Mouse (Mus musculus) kidney, adult 2 months (tissue): ENCODE results near the gene Swi5. TPM values are rescaled to one million over a fixed set of nuclear protein-coding genes. Genes with fewer than 3 reads are reported as not detected.

ENCODE experiments used
- DNase-seq: peaks from one replicate; pipeline ENCODE4 v3.0.0; 2021
- H3K27ac ChIP-seq: fragments of 200-500 bp; 2 replicates; pipeline ENCODE4 v1.5.1; 2012; ENCODE audit warnings: low read depth, low read length, control low read depth, inconsistent platforms; ENCODE audit not compliant: insufficient read depth
- H3K27me3 ChIP-seq: fragments of 200-500 bp; replicated peaks from 2 replicates; pipeline ENCODE4 v1.6.1; 2012; ENCODE audit warnings: mild to moderate bottlenecking, moderate library complexity, low read length, inconsistent platforms; ENCODE audit not compliant: control insufficient read depth, insufficient read depth
- H3K36me3 ChIP-seq: fragments of 200-500 bp; 2 replicates; pipeline ENCODE4 v1.6.1; 2012; ENCODE audit warnings: mild to moderate bottlenecking, moderate library complexity, low read length, inconsistent platforms; ENCODE audit not compliant: control insufficient read depth, insufficient read depth
- H3K4me1 ChIP-seq: fragments of 200-500 bp; 2 replicates; pipeline ENCODE4 v1.6.1; 2011; ENCODE audit warnings: low read length; ENCODE audit not compliant: control insufficient read depth, insufficient read depth
- H3K4me3 ChIP-seq: fragments of 200-500 bp; 2 replicates; pipeline ENCODE4 v1.5.1; 2011; ENCODE audit warnings: mild to moderate bottlenecking, low read depth, low read length, control low read depth; ENCODE audit not compliant: insufficient read depth
- CTCF ChIP-seq: fragments of 200-500 bp; conservative IDR thresholded peaks from 2 replicates; pipeline ENCODE4 v1.5.1; 2011; ENCODE audit warnings: low read depth, mild to moderate bottlenecking, control low read depth, low read length, moderate library complexity, mixed read lengths; ENCODE audit not compliant: insufficient read depth, insufficient read length
- POLR2A ChIP-seq: fragments of 200-500 bp; IDR thresholded peaks from one replicate; pipeline ENCODE4 v1.6.1; 2011; ENCODE audit warnings: low read depth, low read length, control low read depth
- WGBS: fragments of 180-500 bp; shearing (Covaris S2); methylation state at CpG from one replicate; pipeline ENCODE4 v1.1.7; 2018; 5-methylcytosine and 5-hydroxymethylcytosine counted together
- polyA plus RNA-seq: library from polyadenylated mRNA; depleted of rRNA; stranded (reverse); fragments of >200 nt; gene quantifications from 2 replicates; pipeline ENCODE4 v1.2.3, GENCODE M21; 2012

The Swi5 gene
- polyA plus RNA-seq, 1 experiment = 242 TPM

GRCm38 (mm10) chr2:32322754-32323741 lies 35.2 kb upstream of the Swi5 start:
- WGBS = 84% methylated on average over 7 of the region's 7 CpGs
- Histone ChIP-seq H3K4me1 (no peaks in the 10 kb centered on the region), H3K4me3 (no peak overlapping the region), H3K36me3 (no peaks in the 10 kb centered on the region), H3K27me3 (no peaks in the 10 kb centered on the region), H3K27ac (no peak overlapping the region)
- DNase-seq = no peak
- TF ChIP-seq CTCF (no peak), POLR2A (no peak)

GRCm38 (mm10) chr2:32321591-32322298 lies 33.9 kb upstream of the Swi5 start:
- 59% methylated on average over 9 of the region's 9 CpGs for WGBS
- DNase-seq = peak; percentile 45
- Histone ChIP-seq H3K27ac (no peak overlapping the region), H3K27me3 (no peaks in the 10 kb centered on the region), H3K36me3 (no peaks in the 10 kb centered on the region), H3K4me1 (no peaks in the 10 kb centered on the region), H3K4me3 (no peak overlapping the region)
- TF ChIP-seq POLR2A (no peak), CTCF (no peak)

GRCm38 (mm10) chr2:32320721-32321120 lies 32.8 kb upstream of the Swi5 start:
- no peak overlapping the region for H3K27ac ChIP-seq
- TF ChIP-seq CTCF (no peak), POLR2A (no peak)

GRCm38 (mm10) chr2:32319586-32320580 lies 32.0 kb upstream of the Swi5 start:
- Histone ChIP-seq H3K4me3 (no peak overlapping the region), H3K36me3 (no peaks in the 10 kb centered on the region), H3K27me3 (no peaks in the 10 kb centered on the region), H3K4me1 (no peaks in the 10 kb centered on the region), H3K27ac (no peak overlapping the region)
- 44% methylated on average over 9 of the region's 9 CpGs for WGBS
- DNase-seq = no peak
- TF ChIP-seq POLR2A (no peak), CTCF (no peak)

More at GRCm38 (mm10) chr2:32320721-32321120, 32.8 kb upstream of the Swi5 start:
- no peak for DNase-seq
- Histone ChIP-seq H3K27me3 (no peaks in the 10 kb centered on the region), H3K4me3 (no peak overlapping the region), H3K4me1 (no peaks in the 10 kb centered on the region), H3K36me3 (no peaks in the 10 kb centered on the region)
- 71% methylated on average over 11 of the region's 11 CpGs for WGBS

GRCm38 (mm10) chr2:32318709-32319585 lies 31.1 kb upstream of the Swi5 start:
- WGBS = 64% methylated on average over 14 of the region's 14 CpGs
- no peak for DNase-seq
- Histone ChIP-seq H3K4me1 (no peaks in the 10 kb centered on the region), H3K36me3 (no peaks in the 10 kb centered on the region), H3K4me3 (peak overlapping the region; percentile 50; the same call in 1 of the 2 replicates), H3K27me3 (no peaks in the 10 kb centered on the region), H3K27ac (no peak overlapping the region)
- TF ChIP-seq POLR2A = no peak
- no peak for TF ChIP-seq CTCF
